Mouse (Mus musculus): ENCODE results near the gene Gm9821.

The Gm9821 gene

GRCm38 (mm10) chr2:91949411-91950274 lies 4.1 kb downstream of the Gm9821 start:
- peak; percentile 88 for DNase-seq

GRCm38 (mm10) chr2:91950275-91951085 lies 5.0 kb downstream of the Gm9821 start:
- peak; percentile 92 for DNase-seq

DNA sequence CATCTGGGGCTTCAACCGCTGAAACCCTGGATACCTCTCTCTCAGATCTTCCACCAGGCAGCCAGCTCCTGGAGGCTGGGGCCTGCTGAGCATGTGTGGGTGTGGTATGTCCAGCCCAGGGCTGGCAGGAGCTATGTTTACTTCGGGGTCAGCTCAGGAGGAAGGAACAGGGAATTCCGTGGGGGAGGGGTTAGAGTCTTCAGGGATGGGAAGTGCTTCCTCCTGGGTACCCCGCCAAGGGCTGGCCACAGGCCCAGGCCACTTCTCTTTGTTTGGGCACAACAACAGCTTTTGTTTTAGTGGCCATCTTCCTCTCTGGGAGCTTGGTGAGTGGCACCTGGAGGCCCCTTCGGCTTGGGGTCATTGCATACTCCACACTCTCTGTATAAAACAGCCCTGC lies 8.3 kb downstream of the Gm9821 start:
- DNase-seq: peak; percentile 75

DNA sequence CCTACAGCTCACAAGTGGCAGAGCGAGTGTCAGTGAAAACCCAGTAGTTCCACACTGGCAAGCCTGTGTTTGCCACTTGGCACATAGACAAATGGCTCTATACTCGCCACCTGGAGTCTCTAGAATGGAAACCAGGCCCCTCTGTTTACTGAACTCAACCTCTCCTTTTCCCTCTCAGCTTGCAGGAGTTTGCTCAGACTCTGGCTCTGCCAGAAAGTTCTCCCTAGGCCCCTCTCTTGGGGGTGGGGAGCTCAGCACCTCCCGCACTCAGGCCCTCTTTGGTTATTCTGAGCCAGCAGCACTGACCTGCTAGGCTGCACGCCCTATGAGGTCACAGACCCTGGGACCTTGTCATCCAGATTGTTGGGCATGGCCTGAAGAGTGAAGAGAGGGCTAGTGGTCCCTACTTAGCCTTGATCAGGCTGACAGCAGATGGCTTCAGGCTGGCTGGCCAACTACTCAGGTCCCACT lies 9.7 kb downstream of the Gm9821 start:
- DNase-seq: peak; percentile 72

- DNase-seq: no peak
These were observed 10.4 kb downstream of the Gm9821 start for GRCm38 (mm10) chr2:91955875-91956274.

- peak; percentile 73 for DNase-seq
These were observed 11.6 kb downstream of the Gm9821 start for GRCm38 (mm10) chr2:91957096-91957495.

DNA sequence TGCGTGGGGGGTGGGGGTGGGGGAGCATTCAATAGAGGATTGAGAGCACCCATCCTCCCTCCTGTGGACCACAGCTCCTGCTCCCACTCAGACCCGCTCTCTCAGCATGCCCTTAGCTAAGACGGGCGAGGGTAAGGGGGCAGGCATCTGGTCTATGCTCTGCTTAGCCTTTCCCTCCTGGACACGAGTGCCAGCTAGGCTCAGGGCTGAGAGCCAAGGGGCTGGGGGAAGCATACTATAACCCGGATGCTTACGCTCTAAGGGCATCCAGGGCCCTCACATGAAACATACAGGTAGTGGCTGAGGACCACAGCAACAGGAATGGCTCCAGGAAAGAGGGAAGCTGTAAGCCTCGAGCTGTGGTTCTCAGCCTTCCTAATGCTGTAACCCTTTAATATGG lies 12.5 kb downstream of the Gm9821 start:
- DNase-seq: peak; percentile 65

- peak; percentile 72 for DNase-seq
These were observed 13.4 kb downstream of the Gm9821 start for GRCm38 (mm10) chr2:91958701-91959457.

DNA sequence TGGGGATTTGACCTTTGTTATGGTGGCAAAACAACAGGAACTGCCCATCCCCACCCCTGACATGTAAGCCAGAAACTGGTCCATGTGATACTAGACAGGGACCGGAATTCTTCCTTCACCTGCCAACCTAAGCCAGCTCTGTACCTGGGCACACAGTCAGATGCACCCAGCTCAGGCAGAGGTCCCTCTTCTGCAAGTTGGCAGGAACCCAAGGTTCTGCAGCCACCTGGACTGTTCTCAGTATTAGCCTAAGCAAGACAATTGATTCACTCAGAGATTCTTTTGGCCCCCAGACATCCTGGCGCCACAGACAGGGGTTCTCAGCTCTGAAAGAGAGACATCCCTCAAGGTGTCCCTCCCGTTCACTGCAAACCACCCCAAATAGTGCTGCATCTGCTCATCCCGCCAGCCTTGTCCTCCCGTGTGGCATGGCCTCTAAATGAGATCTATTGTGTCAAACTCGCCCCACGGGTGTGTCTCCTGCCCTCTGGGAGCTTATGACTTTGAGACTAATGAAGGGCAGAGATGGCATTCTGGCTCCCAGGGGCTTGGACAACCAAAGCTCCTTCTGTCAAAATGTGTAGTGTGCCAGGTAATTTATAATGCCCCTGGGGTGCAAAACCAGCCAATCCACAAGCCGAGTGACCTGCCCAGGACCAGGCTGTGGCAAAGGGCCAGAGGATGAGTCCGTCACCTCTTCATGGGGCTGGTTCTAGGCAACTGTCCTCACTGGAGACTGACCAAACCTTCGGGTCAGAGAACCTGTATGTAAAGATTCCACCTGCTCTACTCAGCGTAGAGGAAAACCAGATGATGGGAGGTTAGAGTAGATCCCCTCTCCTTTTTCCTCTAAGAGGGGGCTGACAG lies 14.3 kb downstream of the Gm9821 start:
- DNase-seq: peak; percentile 93

GRCm38 (mm10) chr2:91960459-91960858 lies 15.0 kb downstream of the Gm9821 start:
- DNase-seq: peak; percentile 72

DNA sequence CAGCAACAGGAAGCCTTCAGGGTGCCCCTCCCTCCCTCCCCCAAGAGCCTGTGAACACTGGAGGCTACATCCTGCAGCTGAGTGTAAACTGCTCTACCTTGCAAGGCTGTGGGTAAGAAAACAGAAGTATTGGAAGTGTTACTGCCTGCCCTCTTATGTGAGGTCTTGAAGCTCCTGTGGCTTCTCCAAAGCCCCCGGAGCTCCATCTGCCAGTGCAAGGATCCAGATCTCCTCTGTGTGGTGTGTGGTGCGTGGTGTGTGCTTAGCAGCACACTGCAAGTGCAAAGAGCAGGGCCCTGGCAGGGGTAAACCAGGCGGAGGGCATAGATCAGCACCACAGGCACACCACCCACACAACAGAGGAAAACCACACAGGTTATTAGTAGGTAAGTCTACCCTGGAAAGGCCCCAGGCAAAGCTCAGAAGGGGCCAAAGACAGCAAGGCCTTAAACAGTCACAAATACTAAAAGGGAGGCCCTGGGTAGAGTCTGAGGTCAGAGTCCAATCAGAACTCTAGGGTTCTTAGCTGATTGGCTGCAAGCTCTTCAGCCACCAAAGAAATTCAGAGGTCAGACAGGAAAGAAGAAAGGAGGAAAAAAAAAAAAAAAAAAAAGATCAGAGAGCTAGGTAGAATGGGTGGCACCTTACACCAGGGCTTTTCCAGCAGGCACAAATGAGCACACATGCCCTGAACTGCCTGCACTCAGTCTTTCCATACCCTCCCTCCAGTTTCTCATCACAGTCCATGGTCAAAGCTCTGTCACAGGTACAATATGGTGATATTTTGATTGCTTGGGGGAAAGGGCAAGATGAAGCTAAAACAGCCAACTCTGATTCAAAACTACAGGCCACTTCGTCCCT lies 16.6 kb downstream of the Gm9821 start:
- DNase-seq: peak; percentile 57

DNA sequence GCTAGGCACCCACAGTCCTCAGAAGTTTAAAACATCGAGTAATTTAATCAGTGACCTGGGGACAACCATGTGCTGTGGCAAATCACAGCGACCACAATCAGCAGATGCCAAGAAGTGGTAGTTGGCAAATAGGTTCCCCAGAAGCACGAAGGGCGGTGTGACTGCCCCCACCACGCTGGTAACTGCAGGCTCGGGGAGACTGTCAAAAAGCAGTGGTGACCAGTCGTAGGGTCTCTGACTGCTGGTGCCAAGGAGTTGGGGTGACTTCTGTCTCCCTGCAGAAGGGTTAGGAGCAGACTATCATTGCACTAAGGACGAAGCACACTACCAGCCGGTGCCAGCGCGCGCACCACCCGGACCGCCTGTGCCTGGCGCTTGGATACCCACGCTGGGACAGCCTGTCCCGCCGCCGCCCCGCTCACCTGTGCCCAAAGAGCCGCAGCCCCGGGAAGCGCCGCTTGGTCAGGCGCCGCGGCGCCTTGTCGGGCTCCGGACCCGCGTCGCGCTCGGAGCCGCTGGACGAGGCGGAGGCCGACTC lies 17.4 kb downstream of the Gm9821 start:
- DNase-seq: peak; percentile 78

GRCm38 (mm10) chr2:91963443-91963932 lies 18.0 kb downstream of the Gm9821 start:
- DNase-seq: peak; percentile 95

GRCm38 (mm10) chr2:91964610-91965204 lies 19.2 kb downstream of the Gm9821 start:
- no peak for DNase-seq

DNA sequence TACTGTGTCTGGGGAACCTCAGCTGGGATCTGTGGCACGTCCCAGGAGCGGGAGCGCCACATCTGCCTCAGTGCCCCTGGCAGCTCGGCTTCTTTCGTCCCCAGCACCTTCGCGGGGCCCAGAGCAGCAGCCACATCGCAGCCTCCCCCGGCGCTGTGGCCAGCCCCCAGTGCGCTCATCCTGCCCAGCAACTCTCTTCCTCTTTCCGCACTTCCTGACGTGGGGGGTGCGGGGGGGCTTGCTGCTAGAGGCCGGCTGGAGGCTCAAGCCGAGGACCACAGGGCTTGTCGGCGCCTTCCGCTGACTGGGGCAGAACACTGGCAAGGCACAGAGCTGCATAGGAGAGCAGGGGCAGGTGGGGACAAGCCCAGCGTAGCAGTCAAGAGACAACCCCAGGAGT lies 19.9 kb downstream of the Gm9821 start:
- peak; percentile 54 for DNase-seq

DNA sequence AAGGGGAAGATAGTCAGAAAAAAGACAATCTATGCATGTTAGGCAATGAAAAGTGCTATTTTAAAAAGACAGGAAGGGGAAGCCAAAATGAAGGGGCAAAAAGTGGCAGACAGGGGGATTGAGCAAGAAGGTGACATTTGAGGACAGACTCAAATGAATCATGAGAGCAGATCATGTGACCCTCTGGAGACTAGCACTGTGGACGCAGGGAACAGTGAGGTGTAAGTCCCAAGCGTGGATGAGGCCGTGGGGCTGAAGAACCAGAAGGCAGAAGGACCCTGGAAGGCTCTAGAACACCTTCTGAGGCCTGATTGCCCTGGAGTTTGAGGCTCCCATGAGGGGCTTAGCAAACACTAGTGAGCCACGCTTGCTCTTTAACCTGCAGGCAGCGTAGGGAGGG lies 20.9 kb downstream of the Gm9821 start:
- DNase-seq: no peak

- DNase-seq: peak; percentile 37
These were observed 22.5 kb downstream of the Gm9821 start for GRCm38 (mm10) chr2:91967962-91968361.

DNA sequence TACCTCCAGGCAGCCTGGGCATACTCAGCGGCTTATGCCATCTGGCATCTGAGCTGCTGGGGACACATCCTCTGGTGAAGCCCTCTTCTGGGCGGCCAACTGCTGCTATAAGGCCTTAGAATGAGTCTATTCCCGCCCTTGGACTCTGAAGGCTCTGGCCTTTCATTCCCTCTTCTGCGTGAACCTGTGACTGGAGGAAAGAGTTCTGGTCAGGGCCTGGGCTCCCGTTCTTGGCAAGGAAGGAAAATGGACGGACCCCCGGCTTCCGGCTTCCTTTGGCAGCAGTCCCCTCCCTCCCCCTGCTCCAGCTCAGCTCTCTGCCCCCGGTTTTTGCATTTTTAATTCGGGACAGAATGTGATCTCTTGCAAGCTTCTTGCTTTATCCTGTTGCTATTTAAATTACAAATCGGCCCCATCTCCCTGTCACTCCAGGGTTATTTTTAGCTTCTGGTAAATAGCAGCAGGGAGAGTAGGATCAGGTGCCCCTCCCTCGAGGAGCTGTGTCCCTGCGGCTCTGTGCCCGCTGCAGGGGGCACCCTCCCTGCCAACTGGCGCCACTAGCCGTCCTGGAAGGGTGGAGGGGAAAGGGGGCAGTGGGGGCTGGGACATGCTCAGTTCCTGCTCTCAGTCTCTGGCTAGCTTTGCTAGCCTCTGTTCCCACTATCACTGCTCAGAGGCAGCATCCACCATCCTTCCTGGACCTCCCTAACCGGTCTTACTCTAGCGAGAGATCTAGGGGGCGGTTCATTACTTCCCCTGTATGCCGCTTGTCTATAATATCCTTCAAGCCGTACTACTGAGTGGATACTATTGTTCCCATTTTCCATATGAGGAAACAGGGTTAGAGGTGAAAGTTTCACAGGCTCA lies 26.0 kb downstream of the Gm9821 start:
- DNase-seq: peak; percentile 91

- DNase-seq: peak; percentile 34
These were observed 26.6 kb downstream of the Gm9821 start for GRCm38 (mm10) chr2:91972121-91972566.
